Mouse (Mus musculus): Measurements from ENCODE around the gene Zfp42. TPM values are rescaled to one million over a fixed set of nuclear protein-coding genes. Genes with fewer than 3 reads are reported as not detected.
A peak's percentile ranks its signal among the peaks of the same experiment; 100 is the strongest.
"Not testable (repeated sequence)": the region's sequence is repeated elsewhere in the genome, so short reads cannot be mapped to it uniquely, and the experiment has no call there.

The Zfp42 gene
- 0.09 TPM in 1 of 2 replicates, not detected in the other for polyA plus RNA-seq (2015; fragmentation: Nextera tagmentation; extraction: Ambion mirVana)

- Histone ChIP-seq H3K9me3 (replicated peaks) (0 out of 2 replicates have a peak, but pooled peaks cover 4% of the 10 kb centered on the region), H3K4me2 (peak within 1 kb of the TSS; percentile 15; the same call in 1 of the 2 replicates), H3K9ac (replicated peaks) (no peak within 1 kb of the TSS), H3K27me3 (replicated peaks) (no peaks in the 10 kb centered on the region), H3K4me3 (replicated peaks) (no peak within 1 kb of the TSS), H3K27ac (replicated peaks) (no peak within 1 kb of the TSS), H3K4me1 (no peaks in the 10 kb centered on the region), H3K36me3 (no peaks in the 10 kb centered on the region)
- no peak for ATAC-seq (ENCODE audit: low FRiP score)
- 50% methylated on average over 14 of the region's 14 CpGs for WGBS
Measured at GRCm38 (mm10) chr8:43306896-43307295, at the start of gene Zfp42. Gene Zfp42 (minus strand): TSS chr8:43306980.

- H3K27me3 ChIP-seq (replicated peaks), result no peaks in the 10 kb centered on the region
- ATAC-seq (ENCODE audit: low FRiP score), result no peak; the same call in 1 of the 2 replicates
Measured at GRCm38 (mm10) chr8:43356069-43356770, 49.4 kb upstream of the Zfp42 start.

GRCm38 (mm10) chr8:43352241-43352640 is 45.5 kb upstream of the Zfp42 start:
- H3K27ac ChIP-seq (replicated peaks); H3K27me3 ChIP-seq (replicated peaks); H3K9ac ChIP-seq (replicated peaks); H3K4me1 ChIP-seq; H3K4me2 ChIP-seq; H3K9me3 ChIP-seq (replicated peaks); ATAC-seq (ENCODE audit: low FRiP score); H3K4me3 ChIP-seq (replicated peaks); H3K36me3 ChIP-seq: not testable (repeated sequence)

More at GRCm38 (mm10) chr8:43356069-43356770, 49.4 kb upstream of the Zfp42 start:
- Histone ChIP-seq H3K4me3 (replicated peaks) (no peak overlapping the region), H3K9ac (replicated peaks) (no peak overlapping the region), H3K36me3 (no peaks in the 10 kb centered on the region), H3K27ac (replicated peaks) (no peak overlapping the region), H3K9me3 (replicated peaks) (no peaks in the 10 kb centered on the region), H3K4me1 (no peaks in the 10 kb centered on the region), H3K4me2 (no peak overlapping the region)
- WGBS, result 46% methylated on average over 12 of the region's 12 CpGs

- no peaks in the 10 kb centered on the region for H3K36me3 ChIP-seq
- no peak overlapping the region for H3K27ac ChIP-seq (replicated peaks)
- ATAC-seq (ENCODE audit: low FRiP score), result no peak
- H3K9me3 ChIP-seq (replicated peaks), result no peaks in the 10 kb centered on the region
- no peak overlapping the region for H3K4me3 ChIP-seq (replicated peaks)
- no peaks in the 10 kb centered on the region for H3K4me1 ChIP-seq
- H3K9ac ChIP-seq (replicated peaks), result no peak overlapping the region
- H3K4me2 ChIP-seq, result no peak overlapping the region
- WGBS, result 86% methylated on average over 5 of the region's 5 CpGs
- no peaks in the 10 kb centered on the region for H3K27me3 ChIP-seq (replicated peaks)
Measured at GRCm38 (mm10) chr8:43338555-43338954, 31.8 kb upstream of the Zfp42 start.

- no peaks in the 10 kb centered on the region for H3K27me3 ChIP-seq (replicated peaks)
- no peaks in the 10 kb centered on the region for H3K36me3 ChIP-seq
- no peak for ATAC-seq (ENCODE audit: low FRiP score)
- no peak overlapping the region for H3K9ac ChIP-seq (replicated peaks)
- H3K4me3 ChIP-seq (replicated peaks), result no peak overlapping the region
- 61% methylated on average over 4 of the region's 4 CpGs for WGBS
- no peak overlapping the region for H3K27ac ChIP-seq (replicated peaks)
- H3K9me3 ChIP-seq (replicated peaks), result no peaks in the 10 kb centered on the region
- H3K4me1 ChIP-seq, result no peaks in the 10 kb centered on the region
- H3K4me2 ChIP-seq, result no peak overlapping the region
Measured at GRCm38 (mm10) chr8:43333465-43333864, 26.7 kb upstream of the Zfp42 start.

GRCm38 (mm10) chr8:43331657-43332056 is 24.9 kb upstream of the Zfp42 start:
- H3K27me3 ChIP-seq (replicated peaks), result no peaks in the 10 kb centered on the region
- no peak overlapping the region for H3K4me2 ChIP-seq
- no peaks in the 10 kb centered on the region for H3K4me1 ChIP-seq
- no peak overlapping the region for H3K9ac ChIP-seq (replicated peaks)
- H3K9me3 ChIP-seq (replicated peaks), result no peaks in the 10 kb centered on the region
- no peak for ATAC-seq (ENCODE audit: low FRiP score)
- H3K27ac ChIP-seq (replicated peaks), result no peak overlapping the region
- H3K4me3 ChIP-seq (replicated peaks), result no peak overlapping the region
- no peaks in the 10 kb centered on the region for H3K36me3 ChIP-seq
- WGBS, result 92% methylated on average over 7 of the region's 7 CpGs

GRCm38 (mm10) chr8:43329913-43330705 is 23.3 kb upstream of the Zfp42 start:
- H3K36me3 ChIP-seq, result no peaks in the 10 kb centered on the region
- no peak overlapping the region for H3K27ac ChIP-seq (replicated peaks)
- no peak overlapping the region for H3K4me3 ChIP-seq (replicated peaks)
- H3K4me2 ChIP-seq, result no peak overlapping the region
- ATAC-seq (ENCODE audit: low FRiP score), result no peak
- 95% methylated on average over 21 of the region's 21 CpGs for WGBS
- H3K9me3 ChIP-seq (replicated peaks), result no peaks in the 10 kb centered on the region
- no peak overlapping the region for H3K9ac ChIP-seq (replicated peaks)
- H3K27me3 ChIP-seq (replicated peaks), result no peaks in the 10 kb centered on the region
- H3K4me1 ChIP-seq, result no peaks in the 10 kb centered on the region

- Histone ChIP-seq H3K4me2 (no peak overlapping the region), H3K36me3 (no peaks in the 10 kb centered on the region), H3K4me3 (replicated peaks) (no peak overlapping the region), H3K9ac (replicated peaks) (no peak overlapping the region), H3K9me3 (replicated peaks) (no peaks in the 10 kb centered on the region), H3K27ac (replicated peaks) (no peak overlapping the region), H3K4me1 (no peaks in the 10 kb centered on the region), H3K27me3 (replicated peaks) (no peaks in the 10 kb centered on the region)
- no peak for ATAC-seq (ENCODE audit: low FRiP score)
- WGBS, result 80% methylated on average over 10 of the region's 10 CpGs
Measured at GRCm38 (mm10) chr8:43328666-43329065, 21.9 kb upstream of the Zfp42 start.

GRCm38 (mm10) chr8:43320771-43321170 is 14.0 kb upstream of the Zfp42 start:
- Histone ChIP-seq H3K9ac (replicated peaks) (no peak overlapping the region), H3K27ac (replicated peaks) (no peak overlapping the region), H3K4me3 (replicated peaks) (no peak overlapping the region), H3K4me1 (no peaks in the 10 kb centered on the region), H3K4me2 (no peak overlapping the region), H3K27me3 (replicated peaks) (no peaks in the 10 kb centered on the region), H3K9me3 (replicated peaks) (no peaks in the 10 kb centered on the region), H3K36me3 (no peaks in the 10 kb centered on the region)
- no peak for ATAC-seq (ENCODE audit: low FRiP score)
- 82% methylated on average over 5 of the region's 5 CpGs for WGBS

- Histone ChIP-seq H3K4me1 (no peaks in the 10 kb centered on the region), H3K9ac (replicated peaks) (no peak overlapping the region), H3K4me3 (replicated peaks) (no peak overlapping the region), H3K27me3 (replicated peaks) (no peaks in the 10 kb centered on the region), H3K9me3 (replicated peaks) (0 out of 2 replicates have a peak, but pooled peaks cover 4% of the 10 kb centered on the region), H3K27ac (replicated peaks) (no peak overlapping the region), H3K4me2 (no peak overlapping the region), H3K36me3 (no peaks in the 10 kb centered on the region)
- 87% methylated on average over 2 of the region's 2 CpGs for WGBS
- no peak for ATAC-seq (ENCODE audit: low FRiP score)
Measured at GRCm38 (mm10) chr8:43308213-43308612, 1.4 kb upstream of the Zfp42 start.

GRCm38 (mm10) chr8:43305676-43306075 is 1.1 kb downstream of the Zfp42 start:
- no peak overlapping the region for H3K27ac ChIP-seq (replicated peaks)

GRCm38 (mm10) chr8:43299796-43300195 is 7.0 kb downstream of the Zfp42 start:
- Histone ChIP-seq H3K27ac (replicated peaks) (no peak overlapping the region), H3K4me2 (no peak overlapping the region), H3K36me3 (no peaks in the 10 kb centered on the region), H3K4me3 (replicated peaks) (no peak overlapping the region), H3K9ac (replicated peaks) (no peak overlapping the region), H3K27me3 (replicated peaks) (no peaks in the 10 kb centered on the region), H3K9me3 (replicated peaks) (no peaks in the 10 kb centered on the region), H3K4me1 (no peaks in the 10 kb centered on the region)
- no peak for ATAC-seq (ENCODE audit: low FRiP score)
- WGBS, result 49% methylated on average over 5 of the region's 5 CpGs

More at GRCm38 (mm10) chr8:43305676-43306075, 1.1 kb downstream of the Zfp42 start:
- 0 out of 2 replicates have a peak, but pooled peaks cover 4% of the 10 kb centered on the region for H3K9me3 ChIP-seq (replicated peaks)
- no peak for ATAC-seq (ENCODE audit: low FRiP score)
- no peaks in the 10 kb centered on the region for H3K36me3 ChIP-seq
- H3K4me3 ChIP-seq (replicated peaks), result no peak overlapping the region
- H3K4me1 ChIP-seq, result no peaks in the 10 kb centered on the region
- no peaks in the 10 kb centered on the region for H3K27me3 ChIP-seq (replicated peaks)
- H3K4me2 ChIP-seq, result no peak overlapping the region
- 97% methylated on average over 14 of the region's 14 CpGs for whole genome bisulfite sequencing
- no peak overlapping the region for H3K9ac ChIP-seq (replicated peaks)

All from neural tube, embryonic 15.5 days (tissue).